Mouse (Mus musculus) testis, postnatal 10 days (tissue): ENCODE data around the gene Anapc2.

Experiments used
- DNase-seq: peaks from one replicate; pipeline ENCODE4 v3.0.0; 2021; ENCODE audit warnings: low spot score

Anapc2 gene

GRCm38 (mm10) chr2:25271827-25272511 lies at the start of gene Anapc2, which contains the start of gene Ssna1:
Gene Anapc2 (plus strand): TSS chr2:25272478.
Gene Ssna1 (minus strand): TSS chr2:25272438.
- peak; percentile 99 for DNase-seq

- peak; percentile 82 for DNase-seq
These were observed 48.4 kb upstream of the Anapc2 start for GRCm38 (mm10) chr2:25223681-25224491.

GRCm38 (mm10) chr2:25224492-25224765 lies 47.8 kb upstream of the Anapc2 start, which contains the start of gene Tubb4b:
Gene Tubb4b (minus strand): TSS chr2:25224702.
- no peak for DNase-seq

- DNase-seq = peak; percentile 94
These were observed 47.2 kb upstream of the Anapc2 start for GRCm38 (mm10) chr2:25224766-25225752.

GRCm38 (mm10) chr2:25225811-25226379 lies 46.4 kb upstream of the Anapc2 start:
- no peak for DNase-seq

- DNase-seq = no peak
These were observed 45.4 kb upstream of the Anapc2 start for GRCm38 (mm10) chr2:25226864-25227263.

GRCm38 (mm10) chr2:25227406-25227805 lies 44.9 kb upstream of the Anapc2 start:
- DNase-seq = no peak

GRCm38 (mm10) chr2:25228431-25228889 lies 43.8 kb upstream of the Anapc2 start:
- peak; percentile 90 for DNase-seq

- no peak for DNase-seq
These were observed 43.2 kb upstream of the Anapc2 start for GRCm38 (mm10) chr2:25228995-25229530.

GRCm38 (mm10) chr2:25229582-25229981 lies 42.7 kb upstream of the Anapc2 start:
- no peak for DNase-seq

GRCm38 (mm10) chr2:25230581-25230980 lies 41.7 kb upstream of the Anapc2 start:
- no peak for DNase-seq

GRCm38 (mm10) chr2:25231038-25231437 lies 41.2 kb upstream of the Anapc2 start:
- DNase-seq = no peak

GRCm38 (mm10) chr2:25233421-25233820 lies 38.9 kb upstream of the Anapc2 start:
- DNase-seq = no peak

GRCm38 (mm10) chr2:25234050-25234449 lies 38.2 kb upstream of the Anapc2 start, which contains the start of gene Slc34a3:
Gene Slc34a3 (minus strand): TSS chr2:25234364.
- DNase-seq = no peak

- DNase-seq = no peak
These were observed 37.6 kb upstream of the Anapc2 start for GRCm38 (mm10) chr2:25234551-25235220.

GRCm38 (mm10) chr2:25236614-25237013 lies 35.7 kb upstream of the Anapc2 start, which contains the start of gene Rnf224:
Gene Rnf224 (minus strand): TSS chr2:25236787.
- no peak for DNase-seq

GRCm38 (mm10) chr2:25237522-25237921 lies 34.8 kb upstream of the Anapc2 start:
- DNase-seq = no peak

- DNase-seq = no peak
These were observed 34.2 kb upstream of the Anapc2 start for GRCm38 (mm10) chr2:25238106-25238505.

GRCm38 (mm10) chr2:25239766-25240165 lies 32.5 kb upstream of the Anapc2 start:
- no peak for DNase-seq

- no peak for DNase-seq
These were observed 32.0 kb upstream of the Anapc2 start for GRCm38 (mm10) chr2:25240310-25240709.
